Mouse (Mus musculus) intestine, embryonic 15.5 days (tissue): ENCODE measurements around the gene Kctd20. TPM values are rescaled to one million over a fixed set of nuclear protein-coding genes. Genes with fewer than 3 reads are reported as not detected.
A peak's percentile ranks its signal among the peaks of the same experiment; 100 is the strongest.

Experiments
- ATAC-seq: fragments of 200-750 bp; cut with Nextera tagmentation; 2 replicates; pipeline ENCODE4 v1.8.0; 2017; ENCODE audit warnings: moderate TSS enrichment, moderate library complexity
- H3K27ac ChIP-seq: fragments of 300-500 bp; sonication (generic); 2 replicates; pipeline ENCODE4 v1.5.1; 2015; ENCODE audit warnings: mild to moderate bottlenecking, inconsistent platforms
- H3K27me3 ChIP-seq: fragments of 300-500 bp; sonication (generic); replicated peaks from 2 replicates; pipeline ENCODE4 v1.6.1; 2015; ENCODE audit warnings: inconsistent platforms
- H3K36me3 ChIP-seq: fragments of 300-500 bp; sonication (generic); 2 replicates; pipeline ENCODE4 v1.6.1; 2015; ENCODE audit warnings: inconsistent platforms
- H3K4me1 ChIP-seq: fragments of 300-500 bp; sonication (generic); replicated peaks from 2 replicates; pipeline ENCODE4 v1.6.1; 2015; ENCODE audit warnings: inconsistent platforms
- H3K4me2 ChIP-seq: fragments of 300-500 bp; sonication (generic); replicated peaks from 2 replicates; pipeline ENCODE4 v1.6.1; 2015; ENCODE audit warnings: mild to moderate bottlenecking, inconsistent platforms
- H3K4me3 ChIP-seq: fragments of 300-500 bp; sonication (generic); replicated peaks from 2 replicates; pipeline ENCODE4 v1.5.1; 2015; ENCODE audit warnings: inconsistent platforms
- H3K9ac ChIP-seq: fragments of 300-500 bp; sonication (generic); 2 replicates; pipeline ENCODE4 v1.6.1; 2015; ENCODE audit warnings: inconsistent platforms
- H3K9me3 ChIP-seq: fragments of 300-500 bp; sonication (generic); 2 replicates; pipeline ENCODE4 v1.6.1; 2016; ENCODE audit warnings: inconsistent platforms
- WGBS: fragments of 180-500 bp; shearing (Covaris S2); methylation state at CpG from one replicate; pipeline ENCODE4 v1.1.7; 2015; 5-methylcytosine and 5-hydroxymethylcytosine counted together
- polyA plus RNA-seq: library from polyadenylated mRNA; unstranded; fragments of >200 nt; fragmentation: Nextera tagmentation; extraction: Ambion mirVana; gene quantifications from 2 replicates; pipeline ENCODE4 v1.2.1, GENCODE M21; 2015

Gene Kctd20
- polyA plus RNA-seq, 1 experiment from 2014 or later: 68.9 TPM

DNA sequence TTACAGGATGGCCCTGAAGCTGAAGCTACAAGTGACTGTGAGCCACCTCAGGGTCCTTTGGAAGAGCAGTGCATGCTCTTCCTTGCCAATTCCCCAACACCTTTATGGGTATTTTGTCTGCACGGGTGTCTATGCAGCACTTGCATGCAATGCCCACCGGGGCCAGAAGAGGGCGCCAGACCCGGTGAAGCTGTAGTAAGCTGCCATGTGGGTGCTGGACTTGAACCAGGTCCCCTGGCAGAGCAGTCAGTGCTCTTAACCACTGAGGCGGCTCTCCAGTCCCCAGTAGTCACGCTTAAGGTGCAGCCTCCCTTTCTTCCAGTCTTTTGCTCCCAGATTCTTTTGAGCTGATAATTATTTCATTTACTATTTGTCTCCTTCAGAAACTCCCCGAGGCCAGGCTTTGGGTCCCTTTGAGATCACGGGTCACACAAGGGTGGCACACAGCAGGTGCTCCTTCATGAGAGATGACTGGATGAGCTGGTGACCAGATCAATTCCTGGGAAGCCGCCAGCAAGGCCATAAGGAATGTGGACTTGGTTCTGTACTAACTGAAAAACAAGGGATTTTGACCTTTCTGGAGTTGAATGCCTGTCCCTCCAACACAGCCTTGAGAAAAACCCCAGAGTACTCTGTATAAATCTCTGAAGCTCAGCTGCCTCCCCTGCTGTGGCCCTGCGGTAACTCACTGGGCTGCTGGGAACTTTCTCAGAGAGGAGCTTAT, 15.0 kb upstream of the Kctd20 start:
- 81% methylated on average over 10 of the region's 10 CpGs for WGBS
- Histone ChIP-seq H3K9me3 (no peaks in the 10 kb centered on the region), H3K9ac (no peak overlapping the region), H3K27ac (no peak overlapping the region), H3K36me3 (no peaks in the 10 kb centered on the region), H3K4me1 (peaks cover 4% of the 10 kb centered on the region), H3K4me2 (no peak overlapping the region), H3K4me3 (no peak overlapping the region), H3K27me3 (no peaks in the 10 kb centered on the region)
- ATAC-seq: no peak

DNA sequence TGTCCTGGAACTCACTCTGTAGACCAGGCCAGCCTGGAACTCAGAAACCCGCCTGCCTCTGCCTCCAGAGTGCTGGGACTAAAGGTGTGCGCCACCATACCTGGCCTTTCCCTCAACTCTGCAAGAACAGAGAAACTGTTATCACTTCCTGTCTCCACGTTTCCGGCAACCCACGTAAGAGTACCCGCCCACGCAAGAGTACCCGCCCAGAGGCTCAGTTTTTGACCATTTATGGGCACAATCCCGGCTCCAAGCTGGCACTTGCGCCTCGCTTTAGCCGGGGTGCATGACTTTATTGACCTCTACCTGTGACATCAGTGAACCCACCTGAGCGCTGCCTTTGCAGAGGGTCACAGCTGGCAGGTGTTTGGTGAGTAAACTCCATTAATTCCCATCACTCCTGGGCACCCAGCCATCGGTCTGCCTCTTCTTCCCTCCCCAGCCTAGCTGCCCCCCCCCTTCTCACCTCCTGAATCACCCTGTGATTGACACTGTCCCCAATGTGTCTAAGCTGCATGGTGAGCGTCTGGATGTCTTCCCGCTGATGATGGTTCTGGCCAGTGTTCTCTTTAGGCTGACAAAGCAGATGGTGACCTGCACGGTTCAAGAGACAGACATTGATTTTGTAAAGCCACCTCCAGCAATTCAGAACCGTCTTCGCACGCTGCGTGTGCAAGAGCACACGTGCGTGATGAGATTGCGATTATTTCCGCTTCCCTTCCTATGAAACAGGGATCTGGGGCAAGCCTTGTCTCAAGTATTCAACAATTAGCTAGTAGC, 10.8 kb upstream of the Kctd20 start:
- no peak overlapping the region for H3K9ac ChIP-seq
- no peak overlapping the region for H3K27ac ChIP-seq
- 93% methylated on average over 25 of the region's 25 CpGs for WGBS
- no peak for ATAC-seq
- H3K4me3 ChIP-seq: no peak overlapping the region
- H3K4me1 ChIP-seq: no peaks in the 10 kb centered on the region
- no peaks in the 10 kb centered on the region for H3K9me3 ChIP-seq
- H3K36me3 ChIP-seq: no peaks in the 10 kb centered on the region
- no peaks in the 10 kb centered on the region for H3K27me3 ChIP-seq
- no peak overlapping the region for H3K4me2 ChIP-seq

DNA sequence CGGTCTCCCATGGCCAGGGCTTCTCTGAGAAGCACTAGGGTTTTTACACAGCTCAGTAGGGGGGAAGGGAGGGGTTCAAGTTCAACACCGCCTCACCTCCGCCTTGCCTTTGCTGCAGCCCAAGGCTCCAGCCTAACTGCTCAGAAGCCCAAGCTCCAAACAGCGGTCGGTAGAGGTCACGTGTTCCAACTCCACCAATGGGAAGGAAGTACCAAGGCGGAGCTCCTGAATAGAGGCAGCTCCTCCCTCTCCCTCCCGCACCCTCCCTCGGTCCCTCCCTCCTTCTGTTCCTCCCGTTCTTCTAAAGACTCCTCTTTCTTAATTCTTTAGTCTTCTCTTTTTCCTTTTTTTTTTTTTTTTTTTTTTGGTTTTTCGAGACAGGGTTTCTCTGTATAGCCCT, 9.6 kb upstream of the Kctd20 start:
- Histone ChIP-seq H3K4me1 (no peaks in the 10 kb centered on the region), H3K4me2 (no peak overlapping the region), H3K9me3 (no peaks in the 10 kb centered on the region), H3K4me3 (no peak overlapping the region), H3K36me3 (no peaks in the 10 kb centered on the region), H3K9ac (no peak overlapping the region), H3K27me3 (no peaks in the 10 kb centered on the region), H3K27ac (no peak overlapping the region)
- ATAC-seq: no peak
- 75% methylated on average over 10 of the region's 11 CpGs for WGBS

DNA sequence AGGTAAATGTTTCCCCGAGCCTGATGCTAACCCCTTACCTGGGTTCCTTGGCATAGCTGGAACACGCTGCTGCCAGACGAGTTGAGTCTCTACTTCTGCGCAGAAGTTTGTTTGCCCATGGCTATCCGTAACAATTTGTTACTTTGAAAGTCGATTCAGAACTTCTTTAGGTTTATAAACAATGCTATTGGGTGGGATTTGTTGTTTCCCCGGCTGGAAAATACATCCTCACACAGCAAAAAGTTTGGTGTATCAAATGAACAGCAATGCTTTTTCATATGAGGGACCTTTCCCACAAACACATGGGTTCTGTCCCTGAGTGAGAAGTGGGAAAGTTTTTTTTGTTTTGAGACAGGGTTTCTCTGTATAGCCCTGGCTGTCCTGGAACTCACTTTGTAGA, 8.0 kb upstream of the Kctd20 start, which contains the start of gene Pxt1:
Pxt1 (minus strand) TSS at position 101 of the 400 bp plus-strand sequence.
- no peaks in the 10 kb centered on the region for H3K9me3 ChIP-seq
- H3K4me1 ChIP-seq: no peaks in the 10 kb centered on the region
- no peaks in the 10 kb centered on the region for H3K27me3 ChIP-seq
- no peaks in the 10 kb centered on the region for H3K36me3 ChIP-seq
- no peak for ATAC-seq
- no peak within 1 kb of the TSS for H3K27ac ChIP-seq
- no peak within 1 kb of the TSS for H3K9ac ChIP-seq
- 84% methylated on average over 7 of the region's 7 CpGs for whole genome bisulfite sequencing
- no peak within 1 kb of the TSS for H3K4me2 ChIP-seq
- no peak within 1 kb of the TSS for H3K4me3 ChIP-seq

DNA sequence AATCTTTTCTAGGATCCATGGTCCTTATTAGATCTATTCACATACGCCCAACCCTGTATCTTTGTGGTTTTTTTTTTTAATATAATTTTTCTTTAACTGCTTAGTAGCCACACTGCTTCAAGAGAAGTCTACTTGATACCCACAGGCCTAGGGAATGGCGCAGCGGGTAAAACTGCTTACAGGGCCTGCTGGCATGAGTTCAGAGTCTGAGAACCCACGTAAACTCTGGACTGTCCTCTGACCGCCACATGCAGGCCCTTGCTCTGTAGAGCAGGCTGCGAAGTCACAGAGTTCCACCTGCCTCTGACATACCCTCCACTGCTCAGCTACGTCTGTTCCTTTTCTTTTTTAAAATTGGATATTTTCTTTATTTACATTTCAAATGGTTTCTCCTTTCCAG, 7.3 kb upstream of the Kctd20 start:
- WGBS: 88% methylated on average over 7 of the region's 7 CpGs
- no peak for ATAC-seq
- Histone ChIP-seq H3K9me3 (no peaks in the 10 kb centered on the region), H3K27ac (no peak overlapping the region), H3K9ac (no peak overlapping the region), H3K4me3 (no peak overlapping the region), H3K27me3 (no peaks in the 10 kb centered on the region), H3K4me2 (no peak overlapping the region), H3K36me3 (no peaks in the 10 kb centered on the region), H3K4me1 (no peaks in the 10 kb centered on the region)

DNA sequence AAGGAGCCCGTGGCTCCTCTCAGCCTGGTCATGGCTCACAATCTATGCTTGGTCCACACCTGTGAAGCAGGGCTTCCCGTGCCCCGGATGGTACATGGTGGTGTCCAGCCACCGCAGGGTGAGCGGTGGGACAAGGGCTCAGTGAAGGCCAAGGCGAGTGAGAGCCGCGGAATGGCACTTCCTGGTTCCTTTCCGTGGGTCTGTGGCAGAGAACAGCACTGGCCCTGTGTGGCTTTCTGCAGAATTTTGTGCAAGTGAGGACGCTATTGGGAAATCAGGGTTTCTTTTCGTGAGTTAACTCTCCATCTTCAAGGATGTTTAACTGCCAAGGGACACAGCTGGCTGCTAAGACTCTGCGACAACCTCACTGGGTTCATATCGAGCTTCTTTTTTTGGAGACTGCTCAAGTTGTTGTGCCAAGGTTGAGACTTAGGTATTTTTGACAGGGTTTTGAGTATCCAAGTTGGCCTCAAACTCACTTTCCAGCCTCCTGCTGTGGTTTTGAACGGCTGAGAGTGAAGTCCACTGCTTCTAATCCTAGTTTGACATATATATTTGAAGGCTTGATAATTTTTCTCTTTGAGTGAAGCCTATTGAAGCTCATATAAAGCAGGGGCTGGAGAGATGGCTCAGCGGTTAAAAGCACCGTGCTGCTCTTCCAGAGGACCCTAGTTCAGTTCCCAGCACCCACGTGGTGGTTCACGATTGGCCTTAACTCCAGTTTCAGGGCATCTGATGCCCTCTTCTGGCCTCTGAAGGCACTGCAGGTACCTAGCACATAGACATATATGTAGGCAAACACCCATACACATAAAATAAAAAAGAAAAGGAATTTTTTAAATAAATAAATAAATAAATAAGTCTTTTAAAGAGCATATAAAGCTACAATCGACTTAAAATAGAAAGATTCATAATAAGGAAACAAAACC, 4.5 kb upstream of the Kctd20 start:
- H3K9me3 ChIP-seq: no peaks in the 10 kb centered on the region
- no peaks in the 10 kb centered on the region for H3K27me3 ChIP-seq
- no peak for ATAC-seq
- no peak overlapping the region for H3K4me3 ChIP-seq
- 91% methylated on average over 19 of the region's 19 CpGs for WGBS
- H3K36me3 ChIP-seq: no peaks in the 10 kb centered on the region
- H3K9ac ChIP-seq: no peak overlapping the region
- H3K27ac ChIP-seq: no peak overlapping the region
- H3K4me1 ChIP-seq: peaks cover 6% of the 10 kb centered on the region
- no peak overlapping the region for H3K4me2 ChIP-seq

DNA sequence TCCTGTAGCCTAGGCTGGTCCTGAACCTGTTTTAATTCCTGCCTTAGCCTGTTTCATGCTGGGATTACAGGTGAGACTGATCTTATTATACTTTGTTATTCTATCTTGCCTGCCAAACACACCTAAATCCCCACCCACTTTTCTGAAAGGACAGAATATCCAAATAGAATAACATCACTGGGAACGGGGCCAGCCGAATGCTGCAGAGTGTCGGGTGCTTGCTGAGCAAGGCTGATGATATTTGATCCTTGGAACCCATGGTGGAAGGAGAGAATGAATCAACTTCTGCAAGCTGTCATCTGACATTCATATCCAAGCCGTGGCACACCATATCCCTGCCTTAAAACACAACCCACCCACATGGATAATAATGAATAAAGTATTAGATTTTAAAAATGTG, 3.1 kb upstream of the Kctd20 start:
- Histone ChIP-seq H3K4me2 (no peak overlapping the region), H3K4me3 (no peak overlapping the region), H3K27ac (no peak overlapping the region), H3K4me1 (peaks cover 10% of the 10 kb centered on the region), H3K9me3 (no peaks in the 10 kb centered on the region), H3K36me3 (no peaks in the 10 kb centered on the region), H3K9ac (no peak overlapping the region), H3K27me3 (no peaks in the 10 kb centered on the region)
- 56% methylated on average over 4 of the region's 4 CpGs for whole genome bisulfite sequencing
- ATAC-seq: no peak

DNA sequence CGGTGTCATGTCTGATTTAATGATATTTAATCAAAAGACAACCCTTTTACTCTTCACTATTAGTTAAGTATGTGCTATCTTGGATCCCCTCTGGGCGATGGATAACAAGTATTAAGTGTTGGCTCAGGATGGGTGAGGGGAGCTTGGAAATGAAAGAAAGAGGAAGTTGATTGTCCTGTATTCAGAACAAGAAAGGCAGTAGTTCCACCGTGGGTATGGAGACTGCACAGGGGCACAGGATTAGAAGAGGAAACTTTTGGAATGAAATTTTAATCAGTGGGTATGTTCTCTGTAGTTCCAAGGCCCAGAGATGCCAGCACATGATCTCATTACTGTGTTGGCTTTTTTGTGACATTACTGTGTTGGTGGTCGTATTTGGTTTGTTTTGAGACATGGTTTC, 999 bp upstream of the Kctd20 start:
- no peaks in the 10 kb centered on the region for H3K36me3 ChIP-seq
- no peak overlapping the region for H3K4me2 ChIP-seq
- H3K27ac ChIP-seq: no peak overlapping the region
- 71% methylated on average over 4 of the region's 4 CpGs for WGBS
- H3K27me3 ChIP-seq: no peaks in the 10 kb centered on the region
- H3K4me3 ChIP-seq: no peak overlapping the region
- ATAC-seq: no peak
- H3K9ac ChIP-seq: no peak overlapping the region
- H3K9me3 ChIP-seq: no peaks in the 10 kb centered on the region
- peaks cover 14% of the 10 kb centered on the region for H3K4me1 ChIP-seq

DNA sequence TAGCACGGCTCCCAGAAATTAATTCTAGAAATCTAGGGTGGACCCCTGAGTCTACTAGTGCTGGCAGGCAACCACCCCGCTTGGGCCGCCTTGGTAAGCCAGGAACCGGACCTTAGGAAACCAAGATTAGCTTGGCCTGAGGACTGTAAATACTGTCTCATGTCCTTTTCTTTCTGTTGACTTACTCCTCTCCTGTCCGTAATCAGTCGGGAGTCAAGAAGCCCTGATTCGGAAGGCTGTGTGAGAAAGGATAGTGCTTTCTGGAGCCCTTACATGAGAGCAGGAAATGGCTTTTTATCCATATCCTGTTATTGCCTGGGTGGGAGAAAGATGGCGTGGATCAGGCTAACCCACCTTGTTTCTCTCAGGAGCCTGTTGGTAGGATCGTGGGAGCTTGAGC, 1.5 kb downstream of the Kctd20 start:
- H3K4me3 ChIP-seq: peak overlapping the region; percentile 73
- H3K9ac ChIP-seq: peak overlapping the region; percentile 92
- no peak for ATAC-seq
- H3K27me3 ChIP-seq: no peaks in the 10 kb centered on the region
- peaks cover 18% of the 10 kb centered on the region for H3K4me1 ChIP-seq
- no peaks in the 10 kb centered on the region for H3K36me3 ChIP-seq
- WGBS: 8% methylated on average over 9 of the region's 9 CpGs
- no peaks in the 10 kb centered on the region for H3K9me3 ChIP-seq
- H3K4me2 ChIP-seq: peak overlapping the region; percentile 79
- 0 out of 2 replicates have a peak overlapping the region, but pooled peaks have one; percentile 29 for H3K27ac ChIP-seq

DNA sequence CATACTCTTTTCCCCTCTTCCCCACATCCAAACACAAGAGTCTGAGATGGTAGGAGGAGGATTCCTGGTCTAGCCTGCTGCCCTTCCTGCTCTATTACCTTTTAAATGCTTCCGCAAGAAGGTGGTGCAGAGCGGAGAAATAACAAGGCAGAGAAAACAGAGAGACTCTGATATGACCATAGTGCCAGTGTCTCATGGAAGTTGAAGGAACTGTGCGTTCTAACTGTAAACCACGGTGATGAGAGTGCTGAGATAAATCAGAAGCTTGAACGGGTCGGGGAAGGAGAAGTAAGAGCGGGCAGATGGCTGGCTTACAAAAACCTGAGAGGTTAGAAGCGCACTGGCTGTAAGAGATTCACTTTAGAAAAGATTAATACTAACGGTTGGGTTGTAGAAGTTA, 2.7 kb downstream of the Kctd20 start:
- Histone ChIP-seq H3K4me3 (no peak overlapping the region), H3K9me3 (no peaks in the 10 kb centered on the region), H3K27me3 (no peaks in the 10 kb centered on the region), H3K36me3 (no peaks in the 10 kb centered on the region), H3K4me2 (no peak overlapping the region; the same call in 1 of the 2 replicates), H3K4me1 (peaks cover 18% of the 10 kb centered on the region), H3K27ac (no peak overlapping the region), H3K9ac (no peak overlapping the region)
- WGBS: 88% methylated on average over 9 of the region's 9 CpGs
- ATAC-seq: no peak

DNA sequence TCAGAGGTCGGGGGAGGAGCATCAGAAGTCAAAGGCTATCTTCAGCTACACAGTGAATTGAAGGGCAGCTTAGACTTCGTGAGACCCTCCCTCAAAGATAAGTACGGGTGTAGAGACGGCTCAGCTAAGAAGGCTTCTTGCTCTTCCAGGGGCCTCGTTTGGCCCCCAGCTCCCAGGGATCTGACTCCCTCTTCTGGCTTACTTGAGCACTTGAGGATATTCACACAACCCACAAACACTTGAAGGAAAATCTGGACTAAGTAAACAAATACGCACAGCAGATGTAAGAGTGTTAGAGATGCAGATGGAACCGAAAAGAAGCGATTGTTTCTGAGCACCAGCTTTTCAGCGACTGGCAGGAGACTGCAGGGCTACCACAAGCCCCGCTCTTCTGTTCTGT, 8.8 kb downstream of the Kctd20 start:
- H3K27me3 ChIP-seq: no peaks in the 10 kb centered on the region
- no peaks in the 10 kb centered on the region for H3K9me3 ChIP-seq
- H3K36me3 ChIP-seq: peaks cover 38% of the 10 kb centered on the region
- WGBS: 50% methylated on average over 10 of the region's 10 CpGs
- no peak overlapping the region for H3K4me2 ChIP-seq
- ATAC-seq: no peak
- no peak overlapping the region for H3K27ac ChIP-seq
- no peak overlapping the region for H3K4me3 ChIP-seq
- no peak overlapping the region for H3K9ac ChIP-seq
- 0 out of 2 replicates have a peak, but pooled peaks cover 9% of the 10 kb centered on the region for H3K4me1 ChIP-seq

DNA sequence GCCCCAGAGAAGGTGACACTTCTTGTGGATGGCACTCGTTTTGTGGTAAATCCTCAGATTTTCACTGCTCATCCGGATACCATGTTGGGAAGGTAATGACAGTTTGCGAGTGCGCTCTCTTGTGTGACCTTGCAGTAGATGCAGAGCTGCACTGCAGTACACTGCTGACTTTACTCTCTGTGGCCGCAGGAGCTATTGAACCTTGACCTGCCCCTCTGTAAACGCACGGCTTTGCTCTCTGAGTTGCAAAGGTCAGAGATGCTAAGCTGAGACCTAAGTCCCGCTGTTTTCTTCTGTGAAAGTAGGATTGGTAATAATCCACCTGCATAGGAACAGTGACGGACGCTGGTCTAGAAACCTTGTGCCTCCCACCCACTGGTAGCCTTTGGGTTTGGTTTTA, 9.8 kb downstream of the Kctd20 start:
- Histone ChIP-seq H3K4me3 (no peak overlapping the region), H3K4me1 (0 out of 2 replicates have a peak, but pooled peaks cover 9% of the 10 kb centered on the region), H3K9ac (no peak overlapping the region), H3K27me3 (no peaks in the 10 kb centered on the region), H3K27ac (no peak overlapping the region), H3K9me3 (no peaks in the 10 kb centered on the region), H3K36me3 (peaks cover 48% of the 10 kb centered on the region), H3K4me2 (no peak overlapping the region)
- ATAC-seq: no peak
- 80% methylated on average over 10 of the region's 10 CpGs for WGBS
